Mouse (Mus musculus) yolk sac, embryonic 10.5 days (tissue): ENCODE measurements around the gene Dennd4b.
"Not testable (repeated sequence)": the region's sequence is repeated elsewhere in the genome, so short reads cannot be mapped to it uniquely, and the experiment has no call there.

ENCODE experiments used
- DNase-seq: peaks from one replicate; pipeline ENCODE4 v3.0.0-alpha.2; 2017; ENCODE audit warnings: low spot score

Dennd4b gene

GRCm38 (mm10) chr3:90253174-90253573, 11.8 kb upstream of the Dennd4b start:
- DNase-seq, result not testable (repeated sequence)

- DNase-seq, result peak; percentile 97
Measured at GRCm38 (mm10) chr3:90253653-90254418, 11.1 kb upstream of the Dennd4b start, which contains the start of gene Crtc2. Gene Crtc2, plus strand, starts transcription at chr3:90254163.

DNA sequence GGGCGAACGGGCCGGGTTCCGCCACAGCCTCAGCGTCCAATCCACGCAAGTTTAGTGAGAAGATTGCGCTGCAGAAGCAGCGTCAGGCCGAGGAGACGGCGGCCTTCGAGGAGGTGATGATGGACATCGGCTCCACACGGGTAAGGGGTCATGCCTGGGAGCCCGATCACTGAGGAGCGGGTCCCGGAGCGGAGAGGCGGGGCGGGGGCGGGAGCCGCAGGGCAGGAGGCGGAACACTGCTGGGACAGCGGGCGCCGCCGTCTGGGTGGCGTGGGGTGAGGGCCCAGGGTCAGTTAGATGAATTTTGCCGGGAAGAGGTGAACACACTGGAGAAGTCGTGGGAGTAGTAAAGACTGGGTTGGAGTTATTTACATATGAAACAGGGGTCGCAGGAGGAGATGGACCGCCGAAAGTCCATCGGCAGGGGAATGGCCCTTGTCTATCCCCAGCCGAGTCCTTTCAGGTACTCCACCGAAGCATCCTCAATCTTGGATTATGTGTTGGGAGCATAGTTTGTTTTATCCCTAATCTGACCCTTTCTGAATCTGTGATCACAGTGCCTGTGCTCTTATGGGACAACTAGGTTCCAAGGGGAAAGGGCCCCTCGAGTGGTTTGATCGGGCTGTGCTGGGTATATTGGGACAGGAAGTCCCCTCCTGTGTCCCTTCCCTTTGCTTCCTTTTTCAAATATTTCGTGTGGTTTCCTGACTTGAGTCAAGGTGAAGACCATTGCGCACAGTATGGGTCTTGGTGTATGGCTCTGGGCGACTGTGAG, 10.4 kb upstream of the Dennd4b start:
- no peak for DNase-seq

- no peak for DNase-seq
Measured at GRCm38 (mm10) chr3:90255194-90255565, 9.8 kb upstream of the Dennd4b start.

GRCm38 (mm10) chr3:90255784-90256353, 9.1 kb upstream of the Dennd4b start:
- DNase-seq, result no peak

GRCm38 (mm10) chr3:90256731-90257530, 8.1 kb upstream of the Dennd4b start:
- DNase-seq, result no peak

DNA sequence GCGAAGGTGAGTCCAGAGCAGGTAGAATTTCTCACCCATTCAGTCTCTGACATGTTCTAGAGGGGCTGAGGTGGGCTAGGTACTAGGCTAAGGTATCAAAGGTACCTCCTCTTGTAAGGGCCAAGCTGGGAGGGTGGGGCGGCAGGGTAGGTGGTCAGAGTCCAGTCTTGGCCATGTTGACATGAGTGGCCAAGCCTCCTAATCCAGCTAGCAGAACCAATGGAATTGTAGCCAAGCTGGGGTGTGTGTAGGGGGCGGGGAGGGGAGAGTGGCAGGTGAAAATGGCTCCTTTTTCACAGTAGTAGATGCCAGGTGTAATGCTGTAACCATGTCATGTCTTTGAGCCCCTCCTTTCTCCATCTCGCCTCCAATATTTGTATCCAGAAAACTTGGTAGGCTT, 6.5 kb upstream of the Dennd4b start:
- DNase-seq, result peak; percentile 59

GRCm38 (mm10) chr3:90263121-90263771, 1.7 kb upstream of the Dennd4b start:
- DNase-seq, result no peak

- no peak for DNase-seq
Measured at GRCm38 (mm10) chr3:90264687-90265033, 325 bp upstream of the Dennd4b start.

GRCm38 (mm10) chr3:90265932-90266741, 1.2 kb downstream of the Dennd4b start:
- no peak for DNase-seq

- DNase-seq, result no peak
Measured at GRCm38 (mm10) chr3:90266901-90267775, 2.2 kb downstream of the Dennd4b start.

DNA sequence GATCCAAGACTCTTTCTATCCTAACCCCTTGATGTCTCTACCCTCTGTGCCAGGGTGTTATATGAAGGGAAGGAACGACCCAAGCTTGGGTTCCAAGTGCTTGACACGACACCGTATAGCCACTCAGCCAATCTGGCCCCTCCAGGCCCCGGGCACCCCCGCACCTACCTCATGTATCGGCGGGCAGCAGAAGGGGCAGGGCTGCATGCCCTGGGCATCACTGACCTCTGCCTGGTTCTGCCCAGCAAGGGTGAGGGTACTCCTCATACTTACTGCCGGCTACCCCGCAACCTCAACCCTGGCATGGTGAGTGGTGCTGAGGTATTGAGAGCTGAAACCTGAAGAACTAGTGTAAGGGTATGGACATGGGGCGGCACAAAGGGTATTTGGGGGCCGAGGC, 3.2 kb downstream of the Dennd4b start:
- no peak for DNase-seq

DNA sequence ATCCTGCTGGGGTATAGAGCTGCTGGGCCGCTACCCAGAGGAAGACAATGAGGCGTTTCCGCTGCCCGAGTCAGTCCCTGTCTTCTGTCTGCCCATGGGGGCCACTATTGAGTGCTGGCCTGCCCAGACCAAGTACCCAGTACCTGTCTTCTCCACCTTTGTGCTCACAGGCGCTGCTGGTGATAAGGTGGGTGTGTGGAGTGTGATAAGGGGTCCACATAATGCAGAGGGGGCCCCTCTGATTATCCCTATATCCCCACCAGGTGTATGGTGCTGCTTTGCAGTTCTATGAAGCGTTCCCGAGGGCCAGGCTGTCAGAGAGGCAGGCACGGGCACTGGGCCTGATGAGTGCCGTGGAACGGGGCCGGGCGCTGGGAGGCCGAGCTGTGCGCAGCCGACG, 4.0 kb downstream of the Dennd4b start:
- DNase-seq, result no peak

DNA sequence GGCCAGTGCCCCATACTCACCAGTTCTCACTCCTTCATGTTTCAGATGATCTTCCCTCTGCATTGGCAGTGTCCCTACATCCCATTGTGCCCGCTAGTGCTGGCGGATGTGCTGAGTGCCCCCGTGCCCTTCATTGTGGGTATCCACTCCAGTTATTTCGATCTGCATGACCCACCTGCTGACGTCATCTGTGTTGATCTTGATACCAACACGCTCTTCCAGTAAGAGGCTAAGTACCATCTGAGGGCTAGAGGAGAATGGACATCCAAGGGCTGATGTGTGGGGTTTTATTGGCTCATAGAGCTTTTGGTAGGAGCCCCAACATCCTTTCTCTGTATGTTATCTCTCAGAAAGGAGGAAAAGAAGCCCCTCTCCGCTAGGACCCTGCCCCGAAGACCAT, 5.8 kb downstream of the Dennd4b start:
- DNase-seq, result no peak

DNA sequence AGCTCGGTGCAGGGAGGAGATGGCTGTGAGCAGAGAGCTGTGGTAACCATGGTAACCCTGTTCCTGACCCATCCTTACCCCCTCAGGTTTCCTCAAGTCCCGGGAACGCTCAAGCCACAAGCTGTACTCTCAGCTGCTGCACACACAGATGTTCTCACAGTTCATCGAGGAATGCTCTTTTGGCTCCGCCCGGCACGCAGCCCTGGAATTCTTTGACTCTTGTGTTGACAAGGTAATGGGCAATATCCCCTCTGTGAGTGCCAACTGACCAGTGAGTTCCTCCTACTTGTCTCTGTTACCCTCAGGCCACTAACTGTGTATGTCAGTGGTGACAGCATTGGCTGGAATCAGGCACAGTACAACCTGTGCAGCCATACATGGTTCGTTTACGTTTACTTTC, 7.2 kb downstream of the Dennd4b start:
- no peak for DNase-seq

DNA sequence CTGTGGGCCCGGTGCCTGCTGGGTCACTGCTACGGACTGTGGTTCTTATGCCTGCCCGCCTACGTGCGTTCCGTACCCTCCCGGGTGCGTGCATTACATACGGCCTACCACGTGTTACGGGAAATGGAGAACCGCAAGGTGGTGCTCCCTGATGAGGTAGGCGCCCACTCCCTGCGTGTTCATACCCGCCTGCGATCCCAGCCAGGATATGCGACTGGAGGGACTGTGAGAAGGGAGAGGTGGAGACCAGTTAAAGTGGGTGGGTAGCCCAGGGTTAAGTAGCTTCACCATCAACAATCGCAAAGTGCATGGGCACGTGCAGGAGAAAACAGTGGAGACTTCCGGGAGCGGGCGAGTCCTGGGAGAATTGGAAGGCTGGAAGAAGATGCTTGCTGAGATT, 8.9 kb downstream of the Dennd4b start:
- DNase-seq, result no peak

GRCm38 (mm10) chr3:90275286-90275685, 10.3 kb downstream of the Dennd4b start:
- DNase-seq, result no peak

GRCm38 (mm10) chr3:90276858-90277257, 11.9 kb downstream of the Dennd4b start:
- no peak for DNase-seq

DNA sequence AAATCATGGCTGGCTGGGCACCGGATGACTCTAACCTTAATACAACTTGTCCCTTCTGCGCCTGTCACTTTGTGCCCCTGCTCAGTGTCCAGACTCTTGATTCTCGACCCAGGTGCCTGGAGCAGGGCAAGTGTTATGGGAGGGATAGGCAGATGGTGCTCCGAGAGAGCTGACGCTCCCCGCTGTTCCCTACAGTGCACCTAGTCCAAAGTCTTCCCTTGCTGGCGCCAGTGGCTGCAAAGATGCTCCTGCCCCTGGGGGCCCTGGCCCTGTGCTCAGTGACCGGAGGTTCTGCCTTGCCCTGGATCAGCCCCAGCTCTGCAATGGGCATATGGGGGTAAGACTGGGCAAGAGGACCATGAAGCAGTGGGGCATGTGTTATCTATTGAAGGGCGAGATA, 12.8 kb downstream of the Dennd4b start:
- no peak for DNase-seq

GRCm38 (mm10) chr3:90278211-90278610, 13.2 kb downstream of the Dennd4b start:
- DNase-seq, result no peak
